Mouse (Mus musculus) mouse trophoblast stem cell (cell line): Measurements from ENCODE around the gene Ifi213.
"Not testable (repeated sequence)": the region's sequence is repeated elsewhere in the genome, so short reads cannot be mapped to it uniquely, and the experiment has no call there.

ENCODE experiments used
- in situ Hi-C, 2 experiments: fragments of 300-500 bp; cut with MseI, MboI; formaldehyde crosslinking; loops; 2 replicates in 1 of 2; 3 replicates in 1 of 2; pipeline ENCODE4 v1.15.1; 2025

The Ifi213 gene

GRCm38 (mm10) chr1:173598838-173599494 lies at the start of gene Ifi213:
Gene Ifi213 (minus strand): TSS chr1:173599274.
- in situ Hi-C loops, result not testable (repeated sequence)

- in situ Hi-C loops, result no loop called here
These were observed 46.3 kb upstream of the Ifi213 start for GRCm38 (mm10) chr1:173645393-173645792.

- in situ Hi-C loops, result no loop called here
These were observed 35.0 kb upstream of the Ifi213 start for GRCm38 (mm10) chr1:173633969-173634645.

- in situ Hi-C loops, result not testable (repeated sequence)
These were observed 31.5 kb upstream of the Ifi213 start, which contains the start of gene Ifi209 for GRCm38 (mm10) chr1:173630622-173631021. Gene Ifi209 (plus strand): TSS chr1:173630917.

GRCm38 (mm10) chr1:173626686-173627085 lies 27.6 kb upstream of the Ifi213 start:
- in situ Hi-C loops, result no loop called here

- in situ Hi-C loops, result no loop called here
These were observed 25.0 kb upstream of the Ifi213 start for GRCm38 (mm10) chr1:173624052-173624451.

- in situ Hi-C loops, result not testable (repeated sequence)
These were observed 23.1 kb upstream of the Ifi213 start for GRCm38 (mm10) chr1:173622216-173622615.

- in situ Hi-C loops, result not testable (repeated sequence)
These were observed 11.2 kb upstream of the Ifi213 start for GRCm38 (mm10) chr1:173610291-173610690.

GRCm38 (mm10) chr1:173589698-173590097 lies 9.4 kb downstream of the Ifi213 start:
- in situ Hi-C loops, result not testable (repeated sequence)

GRCm38 (mm10) chr1:173579921-173580585 lies 19.0 kb downstream of the Ifi213 start:
- in situ Hi-C loops, result no loop called here

- in situ Hi-C loops, result no loop called here
These were observed 20.0 kb downstream of the Ifi213 start for GRCm38 (mm10) chr1:173579079-173579478.

GRCm38 (mm10) chr1:173550491-173551050 lies 48.5 kb downstream of the Ifi213 start:
- in situ Hi-C loops, result not testable (repeated sequence)

- in situ Hi-C loops, result not testable (repeated sequence)
These were observed 50.3 kb downstream of the Ifi213 start for GRCm38 (mm10) chr1:173548798-173549197.

GRCm38 (mm10) chr1:173535791-173536190 lies 63.3 kb downstream of the Ifi213 start, which contains the start of gene Ifi214:
Gene Ifi214 (minus strand): TSS chr1:173535957.
- in situ Hi-C loops, result not testable (repeated sequence)

- in situ Hi-C loops, result no loop called here
These were observed 77.6 kb downstream of the Ifi213 start for GRCm38 (mm10) chr1:173521452-173521851.
